Mouse (Mus musculus): ENCODE measurements around the gene Smim20.

DNA sequence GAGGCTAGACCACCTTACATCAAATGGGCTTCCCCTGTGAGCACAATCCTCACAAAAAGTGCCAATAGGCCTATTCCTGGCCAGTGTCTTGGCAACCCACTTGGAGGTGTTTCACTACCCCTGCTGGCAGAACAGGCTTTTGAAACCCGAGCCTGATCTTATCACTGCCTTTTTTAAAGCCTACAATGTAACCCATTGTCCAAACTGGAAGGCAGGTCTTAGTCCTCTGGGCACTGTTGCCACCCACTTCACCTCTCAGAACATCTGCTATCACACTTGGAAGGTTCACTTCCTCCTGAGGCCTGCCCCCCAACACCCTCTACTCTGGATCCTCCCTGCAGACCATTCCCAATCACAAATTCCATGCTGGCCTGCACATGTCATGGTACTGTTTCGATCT, 25.8 kb upstream of the Smim20 start:
- TF ChIP-seq POLR2A (IDR thresholded peaks at IDR 0.05; ENCODE audit: borderline replicate concordance, extremely low read depth, insufficient read depth, insufficient read length, poor library complexity, severe bottlenecking) = no peak
- TF ChIP-seq CTCF (IDR thresholded peaks at IDR 0.05; ENCODE audit: borderline replicate concordance, extremely low read depth, insufficient read depth, insufficient read length) = no peak
